Mouse (Mus musculus) left cerebral cortex, postnatal 25 days (tissue): ENCODE measurements around the gene Loxl4. TPM values are rescaled to one million over a fixed set of nuclear protein-coding genes. Genes with fewer than 3 reads are reported as not detected.
A peak's percentile ranks its signal among the peaks of the same experiment; 100 is the strongest.

Source experiments
- DNase-seq, 2 experiments: peaks; one replicate each; pipeline ENCODE4 v3.0.0; 2022; ENCODE audit warnings: low spot score in 2 of 2, mixed read lengths in 1 of 2
- intact Hi-C: fragments of 180-260 bp; cut with DNase I; formaldehyde crosslinking; loops from one replicate; pipeline ENCODE4 v1.15.1; 2025
- total RNA-seq, 2 experiments: library from RNA; stranded (reverse); gene quantifications; 2 replicates each; pipeline ENCODE4 v1.2.3; 2021

Gene Loxl4
- under 1 TPM in 1 of 2 experiments, not detected in 1; 0.16 TPM for total RNA-seq

DNA sequence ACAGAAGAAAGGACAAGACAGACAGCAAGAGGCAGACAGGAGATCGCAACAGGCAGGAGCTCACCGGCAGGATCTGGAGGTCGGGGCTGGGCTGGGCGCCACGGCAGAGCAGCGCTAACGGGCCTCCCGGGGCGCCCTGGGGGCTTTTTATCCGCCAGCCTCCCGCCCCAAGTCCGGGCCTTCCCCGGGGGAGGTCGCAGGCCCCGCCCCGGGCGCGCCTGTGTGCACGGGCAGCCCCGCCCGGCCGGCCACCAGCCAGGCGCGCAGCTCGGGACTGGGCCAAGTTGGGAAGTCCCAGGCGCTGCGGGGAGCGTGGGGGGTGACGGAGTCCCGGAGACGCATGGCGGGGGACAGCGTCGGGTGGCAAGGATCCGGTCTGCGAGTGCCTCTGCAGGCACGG lies at the start of gene Loxl4:
TSS of gene Loxl4 (minus strand) at position 160 of the 400 bp plus-strand sequence.
- no peak for DNase-seq
- intact Hi-C loops = no loop called here

DNA sequence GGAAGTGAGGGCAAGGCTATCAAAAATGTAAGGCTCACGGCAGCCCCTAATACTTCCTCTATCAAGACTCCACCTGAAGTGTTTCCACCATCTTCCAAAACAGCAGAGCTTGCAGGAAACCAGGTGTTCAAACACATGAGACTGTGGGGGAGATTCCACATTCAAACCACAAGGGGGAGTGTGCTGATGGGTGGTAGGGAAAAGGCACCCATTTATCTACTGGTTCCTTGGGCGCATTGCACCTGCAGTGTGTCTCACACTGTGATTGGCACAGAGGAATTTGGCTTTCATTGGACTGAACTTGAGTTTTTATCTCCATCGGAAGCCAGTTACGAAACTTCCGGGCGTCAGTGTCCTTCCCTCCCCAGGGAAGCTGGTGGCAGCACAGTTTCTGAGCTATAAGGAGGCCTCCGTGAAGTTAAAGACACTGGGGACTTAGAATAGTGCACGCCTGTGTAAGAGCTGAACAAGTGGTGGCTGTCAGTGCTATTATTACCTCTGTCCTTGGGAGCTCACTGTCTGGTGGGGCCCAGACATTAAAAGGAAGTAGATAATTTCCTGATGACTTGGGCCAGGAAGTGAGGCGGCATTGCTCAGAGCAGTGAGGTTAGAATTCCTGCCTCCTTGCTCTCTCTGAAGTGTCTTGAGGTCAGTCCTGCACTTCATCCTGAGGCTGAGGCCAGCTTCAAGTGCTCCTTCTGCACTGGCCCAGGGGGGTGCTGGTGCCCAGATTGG lies 49.0 kb upstream of the Loxl4 start:
- intact Hi-C loops = no loop called here
- no peak for DNase-seq

- intact Hi-C loops = no loop called here
- no peak for DNase-seq
These were observed 47.6 kb upstream of the Loxl4 start for GRCm38 (mm10) chr19:42660244-42660565.

GRCm38 (mm10) chr19:42659354-42660243 lies 47.0 kb upstream of the Loxl4 start:
- intact Hi-C loops = loop anchor here (2.0 to 10.0 kb wide), 3 partner anchors 83 to 342 kb away; no protein-coding TSS in a partner anchor
- peak; percentile 63 to 69 for DNase-seq

- no peak for DNase-seq
- intact Hi-C loops = loop anchor here (2.0 to 10.0 kb wide), 3 partner anchors 84 to 341 kb away; no protein-coding TSS in a partner anchor
These were observed 46.0 kb upstream of the Loxl4 start for GRCm38 (mm10) chr19:42658435-42659135.

DNA sequence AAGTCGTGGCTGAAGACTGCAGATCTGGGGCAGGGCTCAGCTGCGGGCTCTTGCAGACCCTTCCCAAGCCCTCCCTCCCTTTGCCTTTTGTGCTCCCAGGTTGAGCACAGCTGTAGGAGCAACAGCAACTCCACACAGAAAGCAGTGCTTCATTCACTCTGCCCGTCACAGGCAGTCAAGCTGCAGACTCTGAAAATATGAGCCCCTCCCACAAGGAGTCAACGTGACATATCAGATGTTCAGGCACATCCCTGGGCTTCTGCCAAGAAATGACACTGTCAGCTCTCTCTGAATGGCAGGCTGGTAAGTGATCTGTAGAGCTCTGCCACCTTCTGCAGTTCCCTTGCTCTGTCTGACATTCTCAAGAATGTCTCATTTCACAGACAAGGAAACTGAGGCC lies 45.2 kb upstream of the Loxl4 start:
- intact Hi-C loops = loop anchor here (2.0 to 10.0 kb wide), 3 partner anchors 85 to 340 kb away; no protein-coding TSS in a partner anchor
- no peak for DNase-seq

DNA sequence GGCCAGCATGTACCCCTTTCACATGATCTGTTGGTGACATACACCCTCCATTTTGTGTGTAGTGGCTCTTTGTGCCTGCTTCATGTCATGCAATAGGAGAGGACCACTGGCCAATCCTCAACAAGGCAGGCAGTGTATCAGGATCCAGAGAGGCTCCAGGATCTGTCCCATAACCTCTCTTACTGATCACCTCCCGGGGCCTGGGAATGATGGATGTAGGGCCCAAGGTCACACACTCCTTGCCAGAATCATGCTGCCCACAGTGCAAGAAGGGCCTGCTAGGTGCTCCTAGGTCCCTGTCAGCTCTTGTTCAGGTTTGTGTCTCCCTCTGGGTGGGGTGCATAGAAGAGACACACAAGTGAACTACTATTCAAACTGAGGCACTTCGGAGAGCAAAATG lies 44.7 kb upstream of the Loxl4 start:
- intact Hi-C loops = loop anchor here (5.0 to 10.0 kb wide), 2 partner anchors 213 to 340 kb away; no protein-coding TSS in a partner anchor
- no peak for DNase-seq

DNA sequence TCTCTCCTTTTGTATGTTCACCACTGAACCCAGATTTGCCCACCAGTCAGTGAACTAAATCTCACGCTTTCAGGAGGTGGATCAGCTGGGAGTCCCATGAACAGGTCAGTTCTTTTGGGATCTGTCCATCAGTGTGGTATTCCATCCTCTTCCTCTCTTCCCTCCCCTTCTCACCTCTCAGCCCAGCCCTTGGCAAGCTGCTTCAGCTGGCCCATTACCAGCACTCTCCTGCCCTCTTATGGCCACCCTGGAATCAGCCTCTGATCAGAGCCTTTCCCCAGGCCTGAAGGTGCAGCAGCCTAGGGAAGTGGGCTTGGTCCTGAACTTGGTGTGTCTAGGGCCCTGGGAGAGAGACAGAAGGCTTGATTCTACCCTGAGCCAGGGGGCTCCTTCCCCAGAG lies 42.4 kb upstream of the Loxl4 start:
- intact Hi-C loops = loop anchor here (1.0 to 10.0 kb wide), 3 partner anchors 66 to 338 kb away; no protein-coding TSS in a partner anchor
- peak; percentile 50 to 56 for DNase-seq

- intact Hi-C loops = loop anchor here (10.0 kb wide), 1 partner anchor 208 kb away; no protein-coding TSS in a partner anchor
- DNase-seq = no peak
These were observed 40.5 kb upstream of the Loxl4 start for GRCm38 (mm10) chr19:42653091-42653490.

- no peak for DNase-seq
- intact Hi-C loops = loop anchor here (10.0 kb wide), 1 partner anchor 208 kb away; no protein-coding TSS in a partner anchor
These were observed 39.8 kb upstream of the Loxl4 start for GRCm38 (mm10) chr19:42652425-42652824.

GRCm38 (mm10) chr19:42640211-42640610 lies 27.6 kb upstream of the Loxl4 start:
- no peak for DNase-seq
- intact Hi-C loops = no loop called here

DNA sequence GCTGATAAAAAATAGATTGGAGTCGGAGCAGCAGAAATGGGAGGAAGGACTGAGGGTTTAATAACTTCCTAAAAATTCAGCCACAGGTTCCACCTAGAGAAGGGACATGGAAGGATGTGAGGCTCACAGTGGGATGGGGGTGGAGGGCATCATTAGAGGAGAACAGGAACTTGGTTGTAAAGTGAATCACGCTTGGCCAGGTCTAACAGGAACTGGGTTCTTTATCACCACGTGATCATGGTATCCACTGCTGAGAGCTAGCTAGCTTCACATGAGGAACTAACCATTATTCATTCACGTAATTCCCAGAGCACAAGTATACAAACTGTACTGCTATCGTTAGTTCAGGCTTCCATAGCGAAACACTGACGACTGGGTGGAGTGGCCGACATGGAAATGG lies 26.9 kb upstream of the Loxl4 start:
- intact Hi-C loops = no loop called here
- DNase-seq = no peak

DNA sequence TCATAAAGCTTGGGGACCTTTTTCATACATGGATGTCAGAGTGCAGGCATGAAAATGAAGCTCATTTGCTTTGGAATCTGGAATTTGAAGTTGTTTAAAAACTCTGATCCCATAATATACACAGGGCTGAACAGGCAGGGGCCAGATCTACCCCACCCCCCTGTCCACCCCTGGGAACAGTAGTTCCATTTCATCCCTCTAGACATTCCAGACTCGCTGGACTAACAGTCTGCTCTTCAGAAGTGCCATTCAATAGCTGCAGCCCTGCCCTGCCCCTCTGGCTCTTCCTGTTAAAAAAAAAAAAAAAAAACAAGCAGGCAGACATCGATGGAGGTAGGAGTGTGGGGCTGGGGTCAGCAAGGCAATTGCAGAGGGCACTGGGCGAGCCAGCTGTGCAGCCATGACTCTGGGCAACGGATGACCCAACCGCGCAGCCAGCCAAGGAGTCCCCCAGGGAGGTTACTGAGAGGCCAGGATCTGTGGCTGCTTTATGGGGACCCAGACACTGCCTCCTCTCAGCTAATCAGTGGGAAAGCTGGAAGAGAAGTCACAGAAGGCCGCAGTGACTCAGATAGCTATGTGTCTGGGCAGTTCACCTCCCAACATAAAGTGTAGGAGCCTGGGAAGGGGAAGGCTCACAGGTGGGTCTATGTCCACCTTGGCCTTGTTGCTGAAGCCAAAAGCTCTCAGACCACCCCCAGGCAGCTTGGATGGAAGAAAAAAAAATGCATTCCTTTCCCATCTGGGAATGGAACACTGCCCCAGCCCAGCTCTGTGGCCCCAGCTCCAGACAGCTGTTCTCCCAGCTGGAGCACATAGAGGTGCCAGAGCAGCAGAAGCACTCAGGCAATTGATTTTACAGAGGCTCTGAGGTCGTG lies 26.2 kb upstream of the Loxl4 start:
- intact Hi-C loops = no loop called here
- DNase-seq = no peak

DNA sequence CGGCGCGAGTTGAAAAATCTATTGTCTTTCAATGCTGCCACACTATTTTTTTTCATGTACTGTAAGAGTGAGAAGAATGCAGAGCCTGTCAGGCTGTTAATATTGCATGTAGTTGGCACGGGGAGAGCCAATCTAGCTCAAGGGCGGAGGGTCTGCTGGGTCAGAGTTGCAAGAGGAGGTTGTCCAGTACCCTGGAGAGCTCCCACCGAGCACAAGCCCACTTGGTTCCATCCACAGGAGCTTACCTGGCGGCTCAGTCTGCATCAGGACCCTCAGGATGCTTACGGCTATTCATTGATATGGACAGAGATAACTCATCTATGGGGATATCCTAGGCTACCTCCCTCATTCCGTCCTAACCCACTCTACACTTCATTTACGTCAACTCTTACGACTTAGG lies 24.0 kb upstream of the Loxl4 start:
- intact Hi-C loops = no loop called here
- DNase-seq = no peak

GRCm38 (mm10) chr19:42633650-42634049 lies 21.0 kb upstream of the Loxl4 start:
- intact Hi-C loops = no loop called here
- DNase-seq = peak in 1 of 2 experiments; percentile 55

- no peak for DNase-seq
- intact Hi-C loops = no loop called here
These were observed 19.7 kb upstream of the Loxl4 start for GRCm38 (mm10) chr19:42632301-42632700.

GRCm38 (mm10) chr19:42631541-42631961 lies 18.9 kb upstream of the Loxl4 start:
- intact Hi-C loops = no loop called here
- peak in 1 of 2 experiments; percentile 60 for DNase-seq

GRCm38 (mm10) chr19:42628068-42628467 lies 15.5 kb upstream of the Loxl4 start:
- DNase-seq = no peak
- intact Hi-C loops = no loop called here
